Mouse (Mus musculus) limb, embryonic 12.5 days (tissue): ENCODE data around the gene A430089I19Rik. TPM values are rescaled to one million over a fixed set of nuclear protein-coding genes. Genes with fewer than 3 reads are reported as not detected.
"Not testable (repeated sequence)": the region's sequence is repeated elsewhere in the genome, so short reads cannot be mapped to it uniquely, and the experiment has no call there.

Source experiments
- ATAC-seq: fragments of 200-750 bp; cut with Nextera tagmentation; 2 replicates; pipeline ENCODE4 v1.8.0; 2017; ENCODE audit warnings: low read depth, moderate TSS enrichment; ENCODE audit not compliant: insufficient number of reproducible peaks, insufficient read depth, low FRiP score, low TSS enrichment
- H3K27ac ChIP-seq: fragments of 300-500 bp; sonication (generic); 2 replicates; pipeline ENCODE4 v1.5.1; 2016; ENCODE audit warnings: mild to moderate bottlenecking, moderate library complexity
- H3K27me3 ChIP-seq: fragments of 300-500 bp; sonication (generic); 2 replicates; pipeline ENCODE4 v1.6.1; 2016; ENCODE audit warnings: mild to moderate bottlenecking, moderate library complexity
- H3K36me3 ChIP-seq: fragments of 300-500 bp; sonication (generic); 2 replicates; pipeline ENCODE4 v1.6.1; 2016; ENCODE audit warnings: mild to moderate bottlenecking, moderate library complexity
- H3K4me1 ChIP-seq: fragments of 300-500 bp; sonication (generic); replicated peaks from 2 replicates; pipeline ENCODE4 v1.6.1; 2016
- H3K4me2 ChIP-seq: fragments of 300-500 bp; sonication (generic); 2 replicates; pipeline ENCODE4 v1.6.1; 2016; ENCODE audit warnings: mild to moderate bottlenecking, moderate library complexity
- H3K4me3 ChIP-seq: fragments of 300-500 bp; sonication (generic); replicated peaks from 2 replicates; pipeline ENCODE4 v1.5.1; 2016; ENCODE audit warnings: mild to moderate bottlenecking
- H3K9ac ChIP-seq: fragments of 300-500 bp; sonication (generic); replicated peaks from 2 replicates; pipeline ENCODE4 v1.6.1; 2016; ENCODE audit warnings: mild to moderate bottlenecking, moderate library complexity
- H3K9me3 ChIP-seq: fragments of 300-500 bp; sonication (generic); 2 replicates; pipeline ENCODE4 v1.6.1; 2016; ENCODE audit warnings: mild to moderate bottlenecking, moderate library complexity
- WGBS: fragments of 180-500 bp; shearing (Covaris S2); methylation state at CpG from one replicate; pipeline ENCODE4 v1.1.7; 2016; 5-methylcytosine and 5-hydroxymethylcytosine counted together
- polyA plus RNA-seq: library from polyadenylated mRNA; unstranded; fragments of >200 nt; fragmentation: Nextera tagmentation; extraction: Ambion mirVana; gene quantifications from 2 replicates; pipeline ENCODE4 v1.2.1, GENCODE M21; 2016

Gene A430089I19Rik
- polyA plus RNA-seq: not detected in 2 replicates

GRCm38 (mm10) chr5:94306696-94307095 is at the start of gene A430089I19Rik:
Gene A430089I19Rik, minus strand, starts transcription at chr5:94306796.
- H3K4me2 ChIP-seq, H3K9me3 ChIP-seq, H3K4me1 ChIP-seq, H3K36me3 ChIP-seq, ATAC-seq, H3K27me3 ChIP-seq, H3K27ac ChIP-seq, H3K4me3 ChIP-seq, H3K9ac ChIP-seq: not testable (repeated sequence)
- WGBS: 88% methylated on average over 1 of the region's 1 CpGs

GRCm38 (mm10) chr5:94339449-94339848 is 32.9 kb upstream of the A430089I19Rik start, which contains the start of gene AA792892:
Gene AA792892, plus strand, starts transcription at chr5:94339749.
- H3K4me1 ChIP-seq, ATAC-seq, H3K4me2 ChIP-seq, H3K36me3 ChIP-seq, H3K27me3 ChIP-seq, H3K4me3 ChIP-seq, H3K27ac ChIP-seq, H3K9ac ChIP-seq, H3K9me3 ChIP-seq: not testable (repeated sequence)
- WGBS: no CpG with 5 or more reads among the region's 2 CpGs

- H3K27ac ChIP-seq, H3K9me3 ChIP-seq, H3K4me2 ChIP-seq, H3K27me3 ChIP-seq, H3K9ac ChIP-seq, H3K4me3 ChIP-seq, ATAC-seq, H3K36me3 ChIP-seq, H3K4me1 ChIP-seq: not testable (repeated sequence)
- no CpG with 5 or more reads among the region's 2 CpGs for WGBS
Observed at GRCm38 (mm10) chr5:94314135-94314534, 7.5 kb upstream of the A430089I19Rik start, which contains the start of gene Gm6502. Gene Gm6502, plus strand, starts transcription at chr5:94314435.

Other genes with a start within 250 kb of the A430089I19Rik start
- not detected in 2 replicates for gene BC061212, start 236.3 kb downstream of the A430089I19Rik start, polyA plus RNA-seq
- gene Gm6351, start 230.4 kb downstream of the A430089I19Rik start, polyA plus RNA-seq: not detected in 2 replicates
- not detected in 2 replicates for gene Gm3106, start 88.8 kb downstream of the A430089I19Rik start, polyA plus RNA-seq
- gene Gm6502, start 7.6 kb upstream of the A430089I19Rik start, polyA plus RNA-seq: not detected in 2 replicates
- gene AA792892, start 33.0 kb upstream of the A430089I19Rik start, polyA plus RNA-seq: not detected in 2 replicates
- gene Gm7682, start 139.0 kb upstream of the A430089I19Rik start, polyA plus RNA-seq: not detected in 2 replicates
- not detected in 2 replicates for gene Gm3139, start 219.5 kb upstream of the A430089I19Rik start, polyA plus RNA-seq